Mouse (Mus musculus) embryonic fibroblast, embryonic 13.5 days (primary cell): ENCODE measurements around the gene Carnmt1. TPM values are rescaled to one million over a fixed set of nuclear protein-coding genes. Genes with fewer than 3 reads are reported as not detected.

Source experiments
- H3K27ac ChIP-seq: 2 replicates; pipeline ENCODE4 v1.5.1; 2012; ENCODE audit warnings: low read length, control low read depth, inconsistent platforms; ENCODE audit not compliant: insufficient read depth
- H3K4me1 ChIP-seq: 2 replicates; pipeline ENCODE4 v1.6.1; 2011; ENCODE audit warnings: low read length; ENCODE audit not compliant: control insufficient read depth, insufficient read depth
- H3K4me3 ChIP-seq: 2 replicates; pipeline ENCODE4 v1.5.1; 2011; ENCODE audit warnings: mild to moderate bottlenecking, control low read depth, low read length; ENCODE audit not compliant: insufficient read depth
- CTCF ChIP-seq: IDR thresholded peaks from 2 replicates; pipeline ENCODE4 v1.5.1; 2011; ENCODE audit warnings: mild to moderate bottlenecking, control low read depth, low read length, moderate library complexity, borderline replicate concordance; ENCODE audit not compliant: insufficient read depth
- POLR2A ChIP-seq: IDR thresholded peaks from 2 replicates; pipeline ENCODE4 v1.6.1; 2011; ENCODE audit warnings: low read depth, mild to moderate bottlenecking, control low read depth, low read length, moderate library complexity
- polyA plus RNA-seq: library from polyadenylated mRNA; stranded (reverse); fragments of >200 nt; gene quantifications from 2 replicates; pipeline ENCODE4 v1.2.4, GENCODE M21; 2011; ENCODE audit warnings: low read depth; ENCODE audit not compliant: missing spikeins, insufficient read length

The Carnmt1 gene
- polyA plus RNA-seq, 1 experiment, result 21.5 TPM

GRCm38 (mm10) chr19:18639552-18639951 lies 31.0 kb upstream of the Carnmt1 start:
- H3K27ac ChIP-seq, result no peak overlapping the region
- no peak for TF ChIP-seq POLR2A
- TF ChIP-seq CTCF, result no peak
- H3K4me3 ChIP-seq, result no peak overlapping the region
- no peaks in the 10 kb centered on the region for H3K4me1 ChIP-seq

GRCm38 (mm10) chr19:18641001-18641400 lies 29.6 kb upstream of the Carnmt1 start:
- no peaks in the 10 kb centered on the region for H3K4me1 ChIP-seq
- no peak overlapping the region for H3K4me3 ChIP-seq
- H3K27ac ChIP-seq, result no peak overlapping the region
- TF ChIP-seq CTCF (no peak), POLR2A (no peak)

GRCm38 (mm10) chr19:18643411-18643810 lies 27.2 kb upstream of the Carnmt1 start:
- Histone ChIP-seq H3K27ac (no peak overlapping the region), H3K4me3 (no peak overlapping the region), H3K4me1 (0 out of 2 replicates have a peak, but pooled peaks cover 3% of the 10 kb centered on the region)
- no peak for TF ChIP-seq POLR2A
- no peak for TF ChIP-seq CTCF

GRCm38 (mm10) chr19:18644084-18644483 lies 26.5 kb upstream of the Carnmt1 start:
- Histone ChIP-seq H3K4me1 (0 out of 2 replicates have a peak, but pooled peaks cover 3% of the 10 kb centered on the region), H3K27ac (no peak overlapping the region), H3K4me3 (no peak overlapping the region)
- TF ChIP-seq CTCF (no peak), POLR2A (no peak)

- Histone ChIP-seq H3K4me1 (0 out of 2 replicates have a peak, but pooled peaks cover 3% of the 10 kb centered on the region), H3K4me3 (no peak overlapping the region), H3K27ac (peak overlapping the region; percentile 14)
- TF ChIP-seq CTCF, result no peak
Observed at GRCm38 (mm10) chr19:18646397-18646796, 24.2 kb upstream of the Carnmt1 start.

- TF ChIP-seq CTCF, result no peak
- no peak for TF ChIP-seq POLR2A
- Histone ChIP-seq H3K4me1 (0 out of 2 replicates have a peak, but pooled peaks cover 3% of the 10 kb centered on the region), H3K27ac (peak overlapping the region; percentile 14; the same call in 1 of the 2 replicates), H3K4me3 (no peak overlapping the region)
Observed at GRCm38 (mm10) chr19:18646853-18647420, 23.6 kb upstream of the Carnmt1 start.

GRCm38 (mm10) chr19:18647775-18648557 lies 22.6 kb upstream of the Carnmt1 start:
- no peak for TF ChIP-seq POLR2A
- 0 out of 2 replicates have a peak, but pooled peaks cover 3% of the 10 kb centered on the region for H3K4me1 ChIP-seq
- no peak overlapping the region for H3K27ac ChIP-seq
- no peak overlapping the region for H3K4me3 ChIP-seq

- Histone ChIP-seq H3K4me1 (0 out of 2 replicates have a peak, but pooled peaks cover 3% of the 10 kb centered on the region), H3K27ac (no peak overlapping the region), H3K4me3 (no peak overlapping the region)
- no peak for TF ChIP-seq POLR2A
- no peak for TF ChIP-seq CTCF
Observed at GRCm38 (mm10) chr19:18648558-18648945, 22.0 kb upstream of the Carnmt1 start.

- H3K4me1 ChIP-seq, result 0 out of 2 replicates have a peak, but pooled peaks cover 3% of the 10 kb centered on the region
- TF ChIP-seq POLR2A (no peak), CTCF (no peak)
- H3K27ac ChIP-seq, result no peak overlapping the region
- H3K4me3 ChIP-seq, result no peak overlapping the region
Observed at GRCm38 (mm10) chr19:18649955-18650354, 20.6 kb upstream of the Carnmt1 start.

GRCm38 (mm10) chr19:18650473-18650872 lies 20.1 kb upstream of the Carnmt1 start:
- H3K27ac ChIP-seq, result no peak overlapping the region
- no peak for TF ChIP-seq CTCF
- TF ChIP-seq POLR2A, result no peak
- H3K4me3 ChIP-seq, result no peak overlapping the region
- H3K4me1 ChIP-seq, result 0 out of 2 replicates have a peak, but pooled peaks cover 3% of the 10 kb centered on the region
